Mouse (Mus musculus) hindbrain, embryonic 15.5 days (tissue): Measurements from ENCODE around the gene Dusp28. TPM values are rescaled to one million over a fixed set of nuclear protein-coding genes. Genes with fewer than 3 reads are reported as not detected.
"Not testable (repeated sequence)": the region's sequence is repeated elsewhere in the genome, so short reads cannot be mapped to it uniquely, and the experiment has no call there.

Experiments
- ATAC-seq: fragments of 200-750 bp; cut with Nextera tagmentation; 2 replicates; pipeline ENCODE4 v1.8.0; 2017; ENCODE audit warnings: low read depth, moderate number of reproducible peaks, moderate TSS enrichment; ENCODE audit not compliant: low FRiP score
- H3K27ac ChIP-seq: fragments of 300-500 bp; sonication (generic); replicated peaks from 2 replicates; pipeline ENCODE4 v1.5.1; 2015; ENCODE audit warnings: mild to moderate bottlenecking, inconsistent platforms
- H3K27me3 ChIP-seq: fragments of 300-500 bp; sonication (generic); 2 replicates; pipeline ENCODE4 v1.6.1; 2015; ENCODE audit warnings: control low read depth, inconsistent platforms
- H3K36me3 ChIP-seq: fragments of 300-500 bp; sonication (generic); 2 replicates; pipeline ENCODE4 v1.6.1; 2015; ENCODE audit warnings: control low read depth, inconsistent platforms
- H3K4me1 ChIP-seq: fragments of 300-500 bp; sonication (generic); replicated peaks from 2 replicates; pipeline ENCODE4 v1.6.1; 2015; ENCODE audit warnings: control low read depth, inconsistent platforms
- H3K4me2 ChIP-seq: fragments of 300-500 bp; sonication (generic); 2 replicates; pipeline ENCODE4 v1.6.1; 2015; ENCODE audit warnings: moderate library complexity, mild to moderate bottlenecking, inconsistent platforms
- H3K4me3 ChIP-seq: fragments of 300-500 bp; sonication (generic); 2 replicates; pipeline ENCODE4 v1.5.1; 2015; ENCODE audit warnings: mild to moderate bottlenecking, inconsistent platforms
- H3K9ac ChIP-seq: fragments of 300-500 bp; sonication (generic); 2 replicates; pipeline ENCODE4 v1.6.1; 2015; ENCODE audit warnings: inconsistent platforms
- H3K9me3 ChIP-seq: fragments of 300-500 bp; sonication (generic); 2 replicates; pipeline ENCODE4 v1.6.1; 2016; ENCODE audit warnings: control low read depth, inconsistent platforms
- WGBS: fragments of 180-500 bp; shearing (Covaris S2); methylation state at CpG from one replicate; pipeline ENCODE4 v1.1.7; 2015; 5-methylcytosine and 5-hydroxymethylcytosine counted together
- polyA plus RNA-seq: library from polyadenylated mRNA; unstranded; fragments of >200 nt; fragmentation: Nextera tagmentation; extraction: Ambion mirVana; gene quantifications from 2 replicates; pipeline ENCODE4 v1.2.1, GENCODE M21; 2015

The Dusp28 gene
- polyA plus RNA-seq, 1 experiment from 2014 or later: 16.6 TPM

DNA sequence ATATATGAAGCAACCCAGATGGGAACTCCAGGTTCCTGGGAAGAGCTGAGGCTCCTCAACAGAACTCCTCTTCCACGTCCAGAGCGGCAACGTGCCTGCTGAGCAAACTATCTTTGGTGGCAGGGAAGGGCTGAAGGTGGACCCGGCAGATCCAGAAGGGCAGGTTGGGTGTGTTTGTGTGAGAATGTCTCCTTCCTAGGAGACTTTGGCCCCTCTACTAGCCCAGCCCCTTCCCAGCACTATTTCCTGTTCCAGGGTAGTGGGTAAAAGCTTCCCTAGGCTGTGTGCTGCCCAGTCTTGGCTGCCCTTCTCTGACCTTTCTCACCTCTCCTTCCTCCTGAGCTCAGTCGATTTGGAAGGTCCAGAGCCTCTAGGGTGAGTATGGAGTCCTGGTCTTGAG is 43.8 kb downstream of the Dusp28 start, which contains the start of gene Gpr35:
Gene Gpr35 (plus strand): TSS at position 259 of the 400 bp plus-strand sequence.
- Histone ChIP-seq H3K9ac (no peak within 1 kb of the TSS), H3K4me3 (no peak within 1 kb of the TSS), H3K4me1 (no peaks in the 10 kb centered on the region), H3K36me3 (peaks cover 29% of the 10 kb centered on the region), H3K27me3 (no peaks in the 10 kb centered on the region), H3K9me3 (no peaks in the 10 kb centered on the region), H3K4me2 (no peak within 1 kb of the TSS), H3K27ac (no peak within 1 kb of the TSS)
- 83% methylated on average over 5 of the region's 5 CpGs for WGBS
- no peak for ATAC-seq

GRCm38 (mm10) chr1:92953641-92954040 is 46.9 kb downstream of the Dusp28 start:
- Histone ChIP-seq H3K9me3 (no peaks in the 10 kb centered on the region), H3K9ac (no peak overlapping the region), H3K4me1 (no peaks in the 10 kb centered on the region), H3K27me3 (no peaks in the 10 kb centered on the region), H3K27ac (no peak overlapping the region), H3K4me2 (no peak overlapping the region), H3K36me3 (no peaks in the 10 kb centered on the region; the same call in 1 of the 2 replicates), H3K4me3 (no peak overlapping the region)
- WGBS: 76% methylated on average over 2 of the region's 2 CpGs
- ATAC-seq: no peak

DNA sequence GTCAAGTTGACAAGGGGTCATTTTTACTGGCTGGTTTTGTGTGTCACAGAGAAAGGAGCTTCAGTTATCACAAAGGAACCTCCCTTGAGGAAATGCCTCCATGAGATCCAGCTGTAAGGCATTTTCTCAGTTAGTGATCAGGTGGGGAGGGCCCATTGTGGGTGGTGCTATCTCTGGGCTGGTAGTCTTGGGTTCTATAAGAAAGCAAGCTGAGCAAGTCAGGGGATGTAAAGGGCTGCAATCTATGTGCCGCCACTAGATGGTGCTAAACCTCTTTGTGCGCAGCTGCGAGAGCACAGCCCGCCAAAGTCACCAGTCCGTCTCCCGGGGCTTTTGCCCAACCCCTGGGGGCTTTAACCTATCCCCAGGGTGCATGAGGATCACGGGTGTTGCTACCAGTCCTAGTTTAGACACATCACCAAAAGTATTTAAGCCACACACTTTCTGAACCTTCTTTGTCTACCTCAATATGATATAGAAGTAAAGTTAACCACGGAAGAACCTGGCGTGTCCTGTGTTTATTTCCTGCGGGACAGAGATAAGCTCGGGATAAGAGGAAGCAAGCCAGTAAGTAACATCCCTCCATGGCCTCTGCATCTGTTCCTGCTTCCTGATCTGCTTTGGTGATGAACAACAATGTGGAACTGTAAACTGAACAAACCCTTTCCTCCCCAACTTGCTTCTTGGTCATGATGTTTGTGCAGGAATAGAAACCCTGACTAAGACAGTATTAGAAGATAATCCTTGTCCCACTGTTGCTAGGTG is 50.0 kb downstream of the Dusp28 start:
- not testable (repeated sequence) for H3K9ac ChIP-seq, H3K27ac ChIP-seq, H3K36me3 ChIP-seq, H3K9me3 ChIP-seq, H3K27me3 ChIP-seq, H3K4me1 ChIP-seq, H3K4me3 ChIP-seq
- peak; percentile 30; the same call in 1 of the 2 replicates for ATAC-seq
- peak overlapping the region; percentile 44 for H3K4me2 ChIP-seq
- WGBS: 10% methylated on average over 11 of the region's 11 CpGs

Other genes starting within 250 kb of the Dusp28 start
- 64.5 and 71.2 TPM in 2 replicates for gene Gpc1, start 75.3 kb upstream of the Dusp28 start, polyA plus RNA-seq
- 0.56 and 0.61 TPM in 2 replicates for gene Ankmy1, start 4.1 kb upstream of the Dusp28 start, polyA plus RNA-seq
- 30.4 and 36.2 TPM in 2 replicates for gene Rnpepl1, start 3.8 kb downstream of the Dusp28 start, polyA plus RNA-seq
- 59.2 and 62.3 TPM in 2 replicates for gene Capn10, start 27.4 kb downstream of the Dusp28 start, polyA plus RNA-seq
- gene Gpr35, start 43.9 kb downstream of the Dusp28 start, polyA plus RNA-seq: 0.54 and 0.79 TPM in 2 replicates
- not detected in 2 replicates for gene Aqp12, start 99.4 kb downstream of the Dusp28 start, polyA plus RNA-seq
- 456 and 490 TPM in 2 replicates for gene Kif1a, start 195.0 kb downstream of the Dusp28 start, polyA plus RNA-seq
- gene Agxt, start 228.3 kb downstream of the Dusp28 start, polyA plus RNA-seq: not detected in 2 replicates